Mouse (Mus musculus) heart, embryonic 15.5 days (tissue): ENCODE measurements around the gene Nudt15. TPM values are rescaled to one million over a fixed set of nuclear protein-coding genes. Genes with fewer than 3 reads are reported as not detected.
"Not testable (repeated sequence)": the region's sequence is repeated elsewhere in the genome, so short reads cannot be mapped to it uniquely, and the experiment has no call there.

ENCODE experiments used
- ATAC-seq: fragments of 200-750 bp; cut with Nextera tagmentation; replicated peaks from 2 replicates; pipeline ENCODE4 v1.8.0; 2017; ENCODE audit warnings: low read depth, moderate TSS enrichment; ENCODE audit not compliant: insufficient number of reproducible peaks, insufficient read depth, low FRiP score
- H3K27ac ChIP-seq: fragments of 300-500 bp; sonication (generic); 2 replicates; pipeline ENCODE4 v1.5.1; 2015; ENCODE audit warnings: mild to moderate bottlenecking, inconsistent platforms
- H3K27me3 ChIP-seq: fragments of 300-500 bp; sonication (generic); 2 replicates; pipeline ENCODE4 v1.6.1; 2015; ENCODE audit warnings: inconsistent platforms
- H3K36me3 ChIP-seq: fragments of 300-500 bp; sonication (generic); 2 replicates; pipeline ENCODE4 v1.6.1; 2015; ENCODE audit warnings: mild to moderate bottlenecking, inconsistent platforms
- H3K4me1 ChIP-seq: fragments of 300-500 bp; sonication (generic); replicated peaks from 2 replicates; pipeline ENCODE4 v1.6.1; 2015; ENCODE audit warnings: inconsistent platforms
- H3K4me2 ChIP-seq: fragments of 300-500 bp; sonication (generic); 2 replicates; pipeline ENCODE4 v1.6.1; 2015; ENCODE audit warnings: inconsistent platforms, mild to moderate bottlenecking, moderate library complexity
- H3K4me3 ChIP-seq: fragments of 300-500 bp; sonication (generic); 2 replicates; pipeline ENCODE4 v1.5.1; 2015; ENCODE audit warnings: mild to moderate bottlenecking, inconsistent platforms
- H3K9ac ChIP-seq: fragments of 300-500 bp; sonication (generic); 2 replicates; pipeline ENCODE4 v1.6.1; 2015; ENCODE audit warnings: mild to moderate bottlenecking, inconsistent platforms
- H3K9me3 ChIP-seq: fragments of 300-500 bp; sonication (generic); replicated peaks from 2 replicates; pipeline ENCODE4 v1.6.1; 2016; ENCODE audit warnings: inconsistent platforms
- WGBS: fragments of 180-500 bp; shearing (Covaris S2); methylation state at CpG from one replicate; pipeline ENCODE4 v1.1.7; 2015; ENCODE audit warnings: mixed read lengths; 5-methylcytosine and 5-hydroxymethylcytosine counted together
- polyA plus RNA-seq: library from polyadenylated mRNA; unstranded; fragments of >200 nt; fragmentation: Nextera tagmentation; extraction: Ambion mirVana; gene quantifications from 2 replicates; pipeline ENCODE4 v1.2.1, GENCODE M21; 2015

Gene Nudt15
- polyA plus RNA-seq, 1 experiment from 2014 or later = 4.2 TPM

DNA sequence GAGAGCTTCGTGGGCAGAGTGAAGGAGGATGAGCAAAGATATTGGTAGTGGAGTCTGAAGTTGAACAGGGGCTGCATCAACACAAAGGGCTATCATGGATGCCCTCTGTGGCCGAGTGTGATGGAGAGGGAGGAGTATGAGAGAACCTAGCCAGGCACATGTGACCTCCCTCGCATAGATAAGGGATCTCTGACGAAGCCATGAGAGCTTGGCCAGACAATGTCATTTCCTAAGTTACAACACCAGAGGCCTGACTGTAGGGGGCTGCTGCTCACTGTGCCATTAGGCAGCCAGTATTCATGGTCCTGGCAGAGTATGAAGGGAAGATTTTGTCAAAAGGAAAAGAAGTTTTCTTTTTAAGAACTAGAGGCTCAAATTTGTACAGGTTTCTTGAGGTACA is 1.0 kb downstream of the Nudt15 start:
- WGBS = 39% methylated on average over 4 of the region's 4 CpGs
- no peak overlapping the region for H3K4me3 ChIP-seq
- no peak for ATAC-seq

DNA sequence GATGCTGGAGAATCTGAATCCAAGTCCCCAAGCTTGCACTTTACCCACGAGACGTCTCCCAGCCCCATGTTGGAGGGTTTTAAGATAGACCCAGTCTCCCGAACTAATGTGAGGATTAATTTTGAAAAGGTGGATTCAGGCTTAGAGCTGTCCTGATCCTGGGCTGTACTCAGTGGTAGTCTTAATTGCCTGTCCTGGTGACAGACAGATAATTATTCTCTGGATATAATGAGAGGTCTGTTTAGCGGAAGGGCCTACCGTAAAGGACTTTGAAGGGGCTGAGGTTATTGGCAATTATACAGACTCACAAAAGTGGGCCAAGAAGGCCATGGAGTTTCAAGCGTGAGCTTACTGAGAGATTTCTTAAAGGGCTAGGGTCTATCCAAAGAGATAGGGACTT is 4.3 kb downstream of the Nudt15 start:
- no peak overlapping the region for H3K27ac ChIP-seq
- H3K9me3 ChIP-seq = no peaks in the 10 kb centered on the region
- no peaks in the 10 kb centered on the region for H3K4me1 ChIP-seq
- 67% methylated on average over 6 of the region's 6 CpGs for WGBS
- no peak overlapping the region for H3K4me3 ChIP-seq
- no peak for ATAC-seq
- no peaks in the 10 kb centered on the region for H3K27me3 ChIP-seq
- H3K36me3 ChIP-seq = no peaks in the 10 kb centered on the region
- H3K9ac ChIP-seq = no peak overlapping the region
- no peak overlapping the region for H3K4me2 ChIP-seq

More for the DNA sequence above, 1.0 kb downstream of the Nudt15 start:
- no peak overlapping the region for H3K9ac ChIP-seq
- H3K9me3 ChIP-seq = no peaks in the 10 kb centered on the region
- no peak overlapping the region for H3K27ac ChIP-seq
- no peaks in the 10 kb centered on the region for H3K27me3 ChIP-seq
- H3K36me3 ChIP-seq = no peaks in the 10 kb centered on the region
- peaks cover under 1% of the 10 kb centered on the region; the same call in 1 of the 2 replicates for H3K4me1 ChIP-seq
- H3K4me2 ChIP-seq = no peak overlapping the region

DNA sequence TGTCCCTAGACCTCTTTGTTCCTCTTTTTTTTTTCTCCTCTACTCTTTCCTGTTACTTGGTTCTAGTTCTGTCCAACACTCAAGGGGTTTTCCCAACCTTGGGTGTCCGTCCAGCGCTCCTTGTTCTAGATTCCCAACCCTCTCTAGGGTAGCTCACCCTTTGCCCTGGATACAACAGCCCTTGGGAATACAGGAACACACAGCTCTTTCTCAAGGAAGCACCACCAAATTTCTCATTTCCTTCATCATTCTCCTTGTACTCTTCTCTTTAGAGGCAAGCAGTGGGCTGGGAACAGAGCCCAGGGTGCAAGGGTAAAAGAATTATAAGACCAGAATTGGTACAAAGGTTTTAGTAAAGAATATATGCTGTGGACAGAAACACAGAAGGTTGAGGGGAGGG is 12.4 kb downstream of the Nudt15 start:
- no peaks in the 10 kb centered on the region for H3K27me3 ChIP-seq
- no peaks in the 10 kb centered on the region for H3K36me3 ChIP-seq
- H3K4me3 ChIP-seq = no peak overlapping the region
- no peaks in the 10 kb centered on the region for H3K9me3 ChIP-seq
- no peak overlapping the region for H3K4me2 ChIP-seq
- no peak overlapping the region for H3K9ac ChIP-seq
- 89% methylated on average over 2 of the region's 2 CpGs for WGBS
- no peaks in the 10 kb centered on the region for H3K4me1 ChIP-seq
- no peak overlapping the region for H3K27ac ChIP-seq
- no peak for ATAC-seq

DNA sequence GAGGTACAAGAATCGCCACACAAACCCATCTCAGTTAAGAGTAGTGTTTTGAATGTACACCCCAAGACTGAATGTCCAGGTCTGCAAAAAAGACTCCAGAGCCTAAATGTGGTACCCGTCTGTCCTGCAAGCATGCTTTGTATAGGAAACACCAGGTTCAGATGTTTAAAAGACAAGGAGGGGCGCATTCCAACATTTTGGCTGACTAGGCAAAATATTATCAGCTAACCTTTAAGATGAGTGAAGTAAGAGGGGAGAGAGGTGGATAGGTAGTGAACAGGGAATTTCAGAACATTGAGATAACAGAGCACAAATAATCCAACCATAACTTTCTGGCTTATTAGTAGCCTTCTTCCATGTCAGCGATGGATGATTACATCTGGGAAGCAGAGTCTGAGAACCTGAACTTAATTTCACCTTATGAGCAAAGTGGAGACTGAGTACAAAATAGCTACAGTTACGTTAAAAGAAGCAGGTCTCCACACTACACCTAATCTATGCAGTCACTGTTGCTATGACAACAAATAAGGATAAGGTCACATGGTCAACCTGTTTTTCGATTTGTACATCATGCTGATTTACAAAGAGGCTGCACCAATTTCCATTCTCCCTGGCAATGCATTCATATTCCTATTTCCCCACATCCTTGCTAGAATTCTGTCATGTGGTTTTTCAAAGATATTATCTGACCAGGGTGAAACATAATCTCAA is 14.1 kb downstream of the Nudt15 start:
- Histone ChIP-seq H3K9ac (no peak overlapping the region), H3K27ac (no peak overlapping the region), H3K4me1 (no peaks in the 10 kb centered on the region), H3K4me2 (no peak overlapping the region), H3K4me3 (no peak overlapping the region), H3K27me3 (no peaks in the 10 kb centered on the region; the same call in 1 of the 2 replicates), H3K9me3 (no peaks in the 10 kb centered on the region), H3K36me3 (no peaks in the 10 kb centered on the region)
- ATAC-seq = no peak
- WGBS = 64% methylated on average over 6 of the region's 6 CpGs

DNA sequence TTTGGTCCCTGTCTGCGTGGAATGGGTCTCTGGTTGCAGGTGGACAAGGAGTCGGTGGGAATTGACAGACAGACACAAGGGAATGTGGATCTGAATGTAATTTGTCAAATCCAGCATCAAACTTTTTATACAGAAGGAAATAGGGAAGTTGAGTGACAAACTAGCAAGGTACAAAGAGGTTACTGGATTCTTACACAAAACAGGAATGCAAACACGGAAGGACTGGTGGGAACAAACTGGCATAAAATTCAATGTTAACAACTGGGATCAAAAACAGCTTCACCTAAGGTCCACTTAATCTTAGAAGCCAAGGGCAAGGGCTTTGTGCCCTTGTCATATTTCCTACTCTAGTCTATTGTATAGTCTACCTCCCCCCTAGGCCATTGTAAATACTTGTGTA is 19.4 kb downstream of the Nudt15 start:
- not testable (repeated sequence) for H3K4me1 ChIP-seq, H3K4me3 ChIP-seq, H3K9ac ChIP-seq, H3K9me3 ChIP-seq, H3K27ac ChIP-seq, H3K27me3 ChIP-seq, ATAC-seq, H3K4me2 ChIP-seq, H3K36me3 ChIP-seq
- WGBS = 82% methylated on average over 3 of the region's 3 CpGs

DNA sequence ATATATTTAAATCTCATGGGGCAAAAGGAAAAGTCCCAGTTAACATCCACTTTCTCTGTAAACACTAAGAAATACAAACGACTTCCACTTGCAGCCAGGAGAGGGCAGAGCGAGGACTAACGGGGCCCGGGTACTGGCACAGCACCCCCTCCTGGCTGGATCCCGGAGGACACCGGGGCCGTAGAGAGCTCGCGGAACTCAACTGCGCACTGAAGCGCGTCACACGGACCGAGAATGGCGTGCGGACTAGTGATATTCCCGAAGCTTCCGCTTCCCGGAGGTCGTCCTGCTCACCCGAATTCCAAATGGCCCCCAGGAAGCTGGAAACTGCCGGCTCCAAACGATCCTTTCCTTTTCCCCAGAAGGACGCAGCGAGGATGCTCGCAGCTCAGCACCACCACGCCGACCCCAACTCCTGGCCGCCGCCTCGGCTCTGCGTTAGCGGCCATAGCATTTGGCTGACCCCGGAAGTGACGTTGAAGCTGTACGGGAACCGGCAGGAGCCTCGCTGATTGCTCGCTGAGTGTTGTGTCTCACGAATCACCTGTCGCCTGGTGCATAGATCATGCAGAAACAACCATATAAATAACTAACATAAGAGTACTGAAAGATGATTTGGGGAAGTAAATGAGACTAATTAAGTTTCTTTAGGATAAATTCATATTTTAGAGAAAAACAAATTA is 23.1 kb downstream of the Nudt15 start, which contains the start of gene Sucla2:
Gene Sucla2 (plus strand): TSS at position 554 of the 683 bp plus-strand sequence.
- Histone ChIP-seq H3K36me3 (no peaks in the 10 kb centered on the region), H3K27ac (peak within 1 kb of the TSS; percentile 90), H3K9ac (peak within 1 kb of the TSS; percentile 67), H3K4me3 (peak within 1 kb of the TSS; percentile 62), H3K9me3 (no peaks in the 10 kb centered on the region), H3K27me3 (peaks cover 7% of the 10 kb centered on the region; the same call in 1 of the 2 replicates), H3K4me1 (peaks cover 3% of the 10 kb centered on the region; the same call in 1 of the 2 replicates), H3K4me2 (peak within 1 kb of the TSS; percentile 60)
- under 1% methylated on average over 41 of the region's 41 CpGs for WGBS
- ATAC-seq = peak; percentile 98

DNA sequence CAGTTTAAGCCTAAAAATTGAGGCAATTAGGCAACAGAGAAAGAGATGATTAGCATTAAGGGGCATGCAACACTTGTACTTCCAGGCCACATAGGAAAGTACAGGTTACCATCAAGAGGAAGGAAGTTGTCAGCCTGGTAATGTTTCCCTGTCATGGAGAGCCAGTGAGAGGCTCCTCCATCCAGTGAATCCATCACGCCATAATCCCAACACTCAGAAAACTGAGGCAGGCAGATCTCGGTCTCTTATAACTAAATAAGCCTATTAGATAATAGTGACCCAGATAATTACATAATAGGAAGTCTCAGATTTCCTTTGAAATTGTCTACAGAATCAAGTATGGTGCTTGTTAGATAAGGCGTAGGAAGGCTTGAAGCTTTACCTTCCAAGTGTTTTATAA is 23.9 kb downstream of the Nudt15 start:
- H3K9ac ChIP-seq = no peak overlapping the region
- ATAC-seq = no peak
- H3K4me2 ChIP-seq = peak overlapping the region; percentile 60
- H3K4me1 ChIP-seq = peaks cover 3% of the 10 kb centered on the region; the same call in 1 of the 2 replicates
- H3K36me3 ChIP-seq = no peaks in the 10 kb centered on the region
- H3K27ac ChIP-seq = no peak overlapping the region
- H3K4me3 ChIP-seq = no peak overlapping the region
- H3K9me3 ChIP-seq = no peaks in the 10 kb centered on the region
- 66% methylated on average over 3 of the region's 3 CpGs for WGBS
- peaks cover 7% of the 10 kb centered on the region; the same call in 1 of the 2 replicates for H3K27me3 ChIP-seq

DNA sequence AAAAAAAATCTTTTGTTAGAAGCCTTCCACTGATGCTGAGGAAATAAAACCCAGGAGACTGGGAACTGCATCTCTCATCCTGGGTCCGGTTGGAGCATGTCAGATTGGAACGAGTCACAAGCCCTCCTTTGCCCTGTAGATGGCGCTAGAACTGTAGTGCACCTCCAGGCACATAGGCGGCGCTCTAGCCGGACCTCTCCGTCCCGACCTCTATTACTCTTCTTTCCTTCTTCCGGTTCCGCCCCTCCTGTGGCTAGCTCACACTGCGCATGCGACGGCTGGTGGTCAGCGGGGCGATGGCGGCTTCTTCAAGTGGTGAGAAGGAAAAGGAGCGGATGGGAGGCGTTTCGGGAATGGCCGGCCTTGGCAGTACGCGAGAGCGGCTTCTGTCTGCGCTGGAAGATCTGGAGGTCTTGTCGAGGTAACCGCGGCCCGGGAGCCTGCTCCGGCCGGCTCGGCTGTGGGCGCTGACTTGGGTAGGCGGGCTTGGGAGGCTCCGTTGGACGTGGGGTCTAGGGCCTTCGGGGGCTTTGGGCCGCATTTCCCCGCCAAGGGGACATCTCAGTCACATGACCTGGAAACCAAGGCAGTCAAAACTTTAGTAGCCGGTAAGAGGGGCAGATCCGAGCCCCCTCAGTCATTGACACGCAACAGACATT is 38.1 kb downstream of the Nudt15 start, which contains the start of gene Med4:
Gene Med4 (plus strand): TSS at position 261 of the 659 bp plus-strand sequence.
- Histone ChIP-seq H3K9ac (peak within 1 kb of the TSS; percentile 80), H3K36me3 (peaks cover 7% of the 10 kb centered on the region), H3K4me3 (peak within 1 kb of the TSS; percentile 72), H3K27ac (peak within 1 kb of the TSS; percentile 17; the same call in 1 of the 2 replicates), H3K27me3 (no peaks in the 10 kb centered on the region), H3K4me2 (peak within 1 kb of the TSS; percentile 88), H3K4me1 (peaks cover 17% of the 10 kb centered on the region), H3K9me3 (no peaks in the 10 kb centered on the region)
- WGBS = under 1% methylated on average over 41 of the region's 41 CpGs
- ATAC-seq = peak; percentile 88

DNA sequence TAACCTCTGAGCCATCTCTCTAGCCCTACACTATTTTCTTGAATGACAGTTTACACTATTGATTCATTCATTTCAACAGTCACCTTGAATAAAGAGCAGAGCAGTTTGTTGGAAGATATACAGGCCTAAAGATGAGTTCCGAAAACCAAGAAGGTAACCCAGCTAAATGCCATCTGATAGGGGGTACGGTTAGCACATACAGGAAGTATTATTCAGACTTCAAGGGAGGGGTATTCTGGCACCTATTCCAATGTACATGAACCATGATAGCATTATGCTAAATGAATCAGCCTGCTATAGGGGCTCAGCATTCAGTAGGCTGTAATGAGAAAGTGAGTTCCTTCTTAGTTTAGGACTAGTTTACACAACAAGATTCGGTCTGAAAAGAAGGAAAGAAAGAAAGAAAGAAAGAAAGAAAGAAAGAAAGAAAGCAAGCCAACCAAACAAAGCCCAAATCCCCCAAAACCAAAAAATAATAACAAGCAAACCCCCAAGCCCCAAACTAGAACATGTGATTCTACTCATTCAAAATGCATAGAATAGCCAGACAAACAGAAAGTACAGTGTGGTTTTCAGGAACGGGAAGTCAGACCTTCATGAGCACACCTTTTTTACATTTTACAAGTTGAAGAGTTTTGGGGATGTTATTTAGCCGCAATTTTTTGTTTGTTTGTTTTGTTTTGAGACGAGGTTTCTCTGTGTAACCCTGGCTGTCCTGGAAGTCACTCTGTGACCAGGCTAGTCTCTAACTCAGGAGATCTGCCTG is 39.2 kb downstream of the Nudt15 start:
- H3K4me2 ChIP-seq = no peak overlapping the region
- H3K4me1 ChIP-seq = peaks cover 17% of the 10 kb centered on the region
- H3K9me3 ChIP-seq = no peaks in the 10 kb centered on the region
- 86% methylated on average over 6 of the region's 6 CpGs for WGBS
- H3K27ac ChIP-seq = no peak overlapping the region
- no peaks in the 10 kb centered on the region for H3K27me3 ChIP-seq
- H3K36me3 ChIP-seq = peaks cover under 1% of the 10 kb centered on the region; the same call in 1 of the 2 replicates
- H3K4me3 ChIP-seq = no peak overlapping the region
- H3K9ac ChIP-seq = no peak overlapping the region
- no peak for ATAC-seq

DNA sequence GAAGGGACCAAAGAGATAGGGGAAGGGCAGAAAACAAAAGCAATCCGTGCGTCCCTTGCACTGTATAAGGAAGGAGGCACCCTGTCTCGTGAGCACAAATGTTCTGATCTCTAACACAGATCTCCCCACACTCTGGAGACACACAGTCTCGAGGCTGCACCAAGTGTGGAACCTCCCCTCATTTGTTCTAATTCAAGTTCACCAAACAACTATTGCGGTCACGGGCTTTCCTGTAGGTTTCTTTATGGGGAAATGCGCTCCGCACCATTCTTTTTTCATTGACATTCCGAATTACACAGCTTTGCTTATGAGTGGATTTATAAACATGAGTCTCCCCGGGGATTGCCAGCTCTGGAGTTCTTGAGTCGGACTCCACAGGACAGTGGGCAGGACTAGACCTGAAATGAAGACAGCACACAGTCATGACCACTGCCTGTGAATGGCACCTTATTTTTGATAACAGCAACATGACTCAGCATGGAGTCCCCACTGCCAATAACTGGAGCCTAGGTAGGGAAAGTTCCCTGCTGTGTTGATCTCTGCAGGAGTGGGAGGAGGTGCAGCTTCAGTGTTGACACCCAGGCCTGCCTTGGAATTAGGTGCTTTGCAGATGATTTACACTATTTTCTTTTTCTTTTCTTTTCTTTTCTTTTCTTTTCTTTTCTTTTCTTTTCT is 40.2 kb downstream of the Nudt15 start:
- no peak overlapping the region for H3K4me3 ChIP-seq
- H3K4me1 ChIP-seq = peaks cover 20% of the 10 kb centered on the region
- no peaks in the 10 kb centered on the region for H3K27me3 ChIP-seq
- ATAC-seq = no peak
- H3K9me3 ChIP-seq = no peaks in the 10 kb centered on the region
- no peak overlapping the region for H3K27ac ChIP-seq
- no peaks in the 10 kb centered on the region for H3K36me3 ChIP-seq
- WGBS = 51% methylated on average over 11 of the region's 11 CpGs
- H3K9ac ChIP-seq = no peak overlapping the region
- H3K4me2 ChIP-seq = peak overlapping the region; percentile 23; the same call in 1 of the 2 replicates
